Mouse (Mus musculus) adrenal gland, postnatal 36 days (tissue): Measurements from ENCODE around the gene Btnl2. TPM values are rescaled to one million over a fixed set of nuclear protein-coding genes. Genes with fewer than 3 reads are reported as not detected.

Experiments
- DNase-seq, 2 experiments: peaks; one replicate each; pipeline ENCODE4 v3.0.0; 2021; ENCODE audit warnings: mixed read lengths in 1 of 2
- total RNA-seq, 2 experiments: library from RNA; stranded (reverse); gene quantifications; 2 replicates each; pipeline ENCODE4 v1.2.3; 2021

The Btnl2 gene
- total RNA-seq, 2 experiments from 2014 or later, result 0.23 to 0.30 TPM

GRCm38 (mm10) chr17:34398711-34399393 lies 44.2 kb downstream of the Btnl2 start, which contains the start of gene BC051142:
Gene BC051142, plus strand, starts transcription at chr17:34398820.
- peak; percentile 84 to 90 for DNase-seq

GRCm38 (mm10) chr17:34399394-34399715 lies 44.7 kb downstream of the Btnl2 start:
- no peak for DNase-seq

DNA sequence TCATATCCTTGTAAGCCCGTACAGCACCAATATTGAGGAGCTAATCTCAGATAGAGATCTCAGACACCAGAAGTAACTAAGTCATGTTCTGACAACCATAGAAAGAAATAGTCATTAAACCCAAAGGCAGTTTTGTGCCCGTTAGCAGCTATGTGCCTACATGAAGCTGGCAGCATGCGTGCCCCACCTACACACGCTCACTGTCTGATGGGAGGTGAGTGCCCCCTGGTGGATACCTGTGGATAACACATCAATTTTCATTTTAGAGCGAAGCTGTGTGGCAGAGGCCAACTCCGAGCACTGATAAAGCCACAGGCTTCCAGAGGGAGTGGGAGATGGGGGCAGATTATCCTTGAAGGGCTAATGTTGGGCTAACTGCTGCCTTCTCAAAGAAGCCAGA lies 56.5 kb downstream of the Btnl2 start:
- peak; percentile 68 to 81 for DNase-seq

Other genes with a start within 250 kb of the Btnl2 start
- 10 to 100 TPM; 11.4 to 12.7 TPM for gene H2-DMa, start 235.3 kb upstream of the Btnl2 start, total RNA-seq
- 100 to 1,000 TPM; 213 to 224 TPM for gene Brd2, start 232.2 kb upstream of the Btnl2 start, total RNA-seq
- 1 to 10 TPM in 1 of 2 experiments, under 1 TPM in 1; 0.72 to 2.2 TPM for gene H2-DMb2, start 211.5 kb upstream of the Btnl2 start, total RNA-seq
- gene H2-DMb1, start 201.8 kb upstream of the Btnl2 start, total RNA-seq, result 1 to 10 TPM; 3.5 to 6.0 TPM
- 10 to 100 TPM; 12.5 to 23.0 TPM for gene Tap1, start 167.3 kb upstream of the Btnl2 start, total RNA-seq
- gene Psmb9, start 167.1 kb upstream of the Btnl2 start, total RNA-seq, result 10 to 100 TPM; 11.2 to 18.8 TPM
- gene Psmb8, start 157.1 kb upstream of the Btnl2 start, total RNA-seq, result 10 to 100 TPM; 31.0 to 34.7 TPM
- gene Tap2, start 151.3 kb upstream of the Btnl2 start, total RNA-seq, result 10 to 100 TPM; 47.0 to 54.3 TPM
- under 1 TPM; 0.33 to 0.73 TPM for gene H2-Ob, start 115.9 kb upstream of the Btnl2 start, total RNA-seq
- 10 to 100 TPM; 36.3 to 70.4 TPM for gene H2-Ab1, start 97.1 kb upstream of the Btnl2 start, total RNA-seq
- 10 to 100 TPM; 56.2 to 89.4 TPM for gene H2-Aa, start 67.0 kb upstream of the Btnl2 start, total RNA-seq
- 10 to 100 TPM; 52.3 to 94.3 TPM for gene H2-Eb1, start 49.0 kb upstream of the Btnl2 start, total RNA-seq
- not detected for gene H2-Eb2, start 29.2 kb upstream of the Btnl2 start, total RNA-seq
- gene Btnl1, start 22.3 kb downstream of the Btnl2 start, total RNA-seq, result not detected
- gene BC051142, start 44.0 kb downstream of the Btnl2 start, total RNA-seq, result 1 to 10 TPM; 1.2 to 1.8 TPM
- not detected for gene Btnl4, start 122.5 kb downstream of the Btnl2 start, total RNA-seq
- gene Btnl6, start 162.5 kb downstream of the Btnl2 start, total RNA-seq, result not detected
- 10 to 100 TPM; 20.1 to 37.0 TPM for gene Notch4, start 209.4 kb downstream of the Btnl2 start, total RNA-seq
- gene Gpsm3, start 235.0 kb downstream of the Btnl2 start, total RNA-seq, result 1 to 10 TPM; 5.2 to 6.2 TPM
- gene Pbx2, start 236.4 kb downstream of the Btnl2 start, total RNA-seq, result 10 to 100 TPM; 34.7 to 41.4 TPM
- gene Ager, start 243.0 kb downstream of the Btnl2 start, total RNA-seq, result under 1 TPM; 0.82 to 0.99 TPM
- 10 to 100 TPM; 67.7 to 86.5 TPM for gene Rnf5, start 248.9 kb downstream of the Btnl2 start, total RNA-seq
- 100 to 1,000 TPM in 1 of 2 experiments, 10 to 100 TPM in 1; 99.4 to 109 TPM for gene Agpat1, start 249.4 kb downstream of the Btnl2 start, total RNA-seq